Mouse (Mus musculus): ENCODE measurements at regions not wholly inside any gene's neighbourhood (a gene's known extent, or its start where the extent isn't known, plus 50 kb on each side); places are given as distances from the start of the nearest gene placed in this dataset.

DNA sequence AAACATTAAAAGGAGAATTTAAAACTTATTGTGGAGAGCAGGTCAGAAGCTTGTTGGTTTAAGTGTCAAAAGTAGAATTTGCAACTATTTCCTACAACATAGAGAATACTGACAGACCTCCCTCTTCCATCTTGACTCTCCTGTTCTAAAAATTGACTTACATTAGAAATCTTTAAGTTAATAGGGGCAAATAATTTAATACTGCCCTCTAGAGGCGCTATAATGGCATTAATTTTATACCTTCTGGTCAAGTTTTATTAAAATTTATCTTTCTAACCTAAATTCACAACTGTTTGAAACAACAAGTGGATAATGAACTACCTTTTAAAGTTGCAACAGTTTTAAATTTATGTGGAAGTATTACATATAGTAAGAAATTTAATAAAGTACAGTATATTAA is 587.5 kb upstream of the Arrdc3 start:
- no peak overlapping the region for H3K4me3 ChIP-seq (replicated peaks; ENCODE audit: low read length)
- H3K9ac ChIP-seq (replicated peaks; ENCODE audit: low read depth, low read length) = no peak overlapping the region
- H3K36me3 ChIP-seq (ENCODE audit: control insufficient read depth, insufficient read depth) = no peaks in the 10 kb centered on the region
- H3K4me1 ChIP-seq (replicated peaks; ENCODE audit: control insufficient read depth, insufficient read depth, low read length) = no peaks in the 10 kb centered on the region
- H3K27me3 ChIP-seq (replicated peaks; ENCODE audit: control insufficient read depth, insufficient read depth, low read length) = no peaks in the 10 kb centered on the region
- H3K9me3 ChIP-seq (ENCODE audit: control insufficient read depth, low read length) = no peaks in the 10 kb centered on the region
- no peak overlapping the region for H3K4me2 ChIP-seq (ENCODE audit: low read length)
- 4% methylated on average over 1 of the region's 1 CpGs for WGBS
- ATAC-seq = no peak
- H3K27ac ChIP-seq (ENCODE audit: low read length) = no peak overlapping the region

DNA sequence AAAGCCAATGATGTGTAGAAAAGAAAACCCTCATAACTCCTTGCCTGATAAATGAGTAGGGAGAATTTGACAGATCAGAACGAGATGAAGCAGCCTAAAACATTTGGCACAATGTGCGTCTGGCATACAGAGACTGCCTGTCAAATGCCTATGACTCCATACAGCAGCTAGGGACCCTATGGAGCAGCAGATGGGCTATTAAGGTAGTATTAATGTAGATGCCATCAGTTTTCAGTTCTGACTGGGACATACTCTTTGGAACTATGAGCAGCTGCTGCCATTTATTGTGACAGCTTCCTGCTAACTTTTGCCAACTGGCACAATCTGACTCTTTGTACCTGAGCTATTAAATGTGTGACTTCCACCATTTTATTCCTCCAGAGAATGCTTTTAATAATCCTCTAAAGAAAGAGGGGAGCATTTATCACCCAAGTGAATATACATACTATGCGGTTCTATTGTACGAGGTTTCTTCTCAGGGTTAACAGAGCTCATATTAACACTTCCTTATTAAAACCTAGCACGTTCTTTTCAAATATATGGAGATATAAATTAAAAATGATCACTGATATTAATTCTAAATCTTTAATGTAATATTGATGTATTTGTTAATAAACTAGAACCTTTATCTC is 549.0 kb upstream of the Arrdc3 start:
- H3K9ac ChIP-seq (replicated peaks; ENCODE audit: low read depth, low read length) = no peak overlapping the region
- H3K27ac ChIP-seq (ENCODE audit: low read length) = no peak overlapping the region
- no peak overlapping the region for H3K4me2 ChIP-seq (ENCODE audit: low read length)
- H3K27me3 ChIP-seq (replicated peaks; ENCODE audit: control insufficient read depth, insufficient read depth, low read length) = no peaks in the 10 kb centered on the region
- H3K4me3 ChIP-seq (replicated peaks; ENCODE audit: low read length) = no peak overlapping the region
- ATAC-seq = peak; percentile 93
- H3K4me1 ChIP-seq (replicated peaks; ENCODE audit: control insufficient read depth, insufficient read depth, low read length) = peaks cover 3% of the 10 kb centered on the region; the same call in 1 of the 2 replicates
- WGBS = 43% methylated on average over 5 of the region's 5 CpGs
- H3K36me3 ChIP-seq (ENCODE audit: control insufficient read depth, insufficient read depth) = no peaks in the 10 kb centered on the region
- H3K9me3 ChIP-seq (ENCODE audit: control insufficient read depth, low read length) = no peaks in the 10 kb centered on the region

DNA sequence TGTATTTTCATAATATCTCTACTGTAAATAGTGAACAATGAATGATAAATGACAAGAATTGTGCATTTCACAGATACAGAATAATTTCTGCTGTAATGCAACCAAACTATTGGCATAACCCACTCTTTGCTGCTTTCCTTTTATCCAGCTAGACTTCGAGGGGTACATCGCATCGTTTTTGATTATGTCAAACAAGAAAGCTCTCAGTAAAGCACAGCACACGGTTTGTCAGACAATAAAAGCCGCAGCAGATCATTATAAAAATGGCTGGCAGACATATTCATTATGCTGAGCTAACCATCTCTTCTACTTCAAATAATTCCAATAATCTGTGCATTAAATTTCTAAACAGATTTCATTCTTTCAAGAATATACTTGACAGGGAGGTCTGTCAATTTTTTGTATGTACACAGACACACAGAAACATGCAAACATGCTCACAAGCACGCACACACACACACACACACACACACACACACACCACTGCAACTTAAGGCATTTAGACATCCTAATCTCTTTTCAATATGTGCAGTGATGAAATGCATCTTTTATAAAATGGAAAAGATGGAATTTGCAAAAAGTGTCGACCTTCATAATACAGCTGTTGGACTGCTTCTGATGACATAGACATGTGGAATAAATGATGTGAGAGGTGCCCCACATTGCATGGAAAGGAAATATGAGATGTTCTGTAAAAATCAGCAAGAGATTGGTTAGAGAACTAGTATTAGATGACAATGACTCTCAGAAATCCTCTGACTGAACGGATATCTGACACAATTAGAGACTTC is 548.1 kb upstream of the Arrdc3 start:
- Histone ChIP-seq H3K9ac (replicated peaks; ENCODE audit: low read depth, low read length) (no peak overlapping the region), H3K9me3 (ENCODE audit: control insufficient read depth, low read length) (no peaks in the 10 kb centered on the region), H3K4me1 (replicated peaks; ENCODE audit: control insufficient read depth, insufficient read depth, low read length) (peaks cover 3% of the 10 kb centered on the region; the same call in 1 of the 2 replicates), H3K27me3 (replicated peaks; ENCODE audit: control insufficient read depth, insufficient read depth, low read length) (no peaks in the 10 kb centered on the region), H3K27ac (ENCODE audit: low read length) (no peak overlapping the region), H3K36me3 (ENCODE audit: control insufficient read depth, insufficient read depth) (no peaks in the 10 kb centered on the region), H3K4me2 (ENCODE audit: low read length) (no peak overlapping the region), H3K4me3 (replicated peaks; ENCODE audit: low read length) (no peak overlapping the region)
- ATAC-seq = no peak
- WGBS = 54% methylated on average over 8 of the region's 8 CpGs

DNA sequence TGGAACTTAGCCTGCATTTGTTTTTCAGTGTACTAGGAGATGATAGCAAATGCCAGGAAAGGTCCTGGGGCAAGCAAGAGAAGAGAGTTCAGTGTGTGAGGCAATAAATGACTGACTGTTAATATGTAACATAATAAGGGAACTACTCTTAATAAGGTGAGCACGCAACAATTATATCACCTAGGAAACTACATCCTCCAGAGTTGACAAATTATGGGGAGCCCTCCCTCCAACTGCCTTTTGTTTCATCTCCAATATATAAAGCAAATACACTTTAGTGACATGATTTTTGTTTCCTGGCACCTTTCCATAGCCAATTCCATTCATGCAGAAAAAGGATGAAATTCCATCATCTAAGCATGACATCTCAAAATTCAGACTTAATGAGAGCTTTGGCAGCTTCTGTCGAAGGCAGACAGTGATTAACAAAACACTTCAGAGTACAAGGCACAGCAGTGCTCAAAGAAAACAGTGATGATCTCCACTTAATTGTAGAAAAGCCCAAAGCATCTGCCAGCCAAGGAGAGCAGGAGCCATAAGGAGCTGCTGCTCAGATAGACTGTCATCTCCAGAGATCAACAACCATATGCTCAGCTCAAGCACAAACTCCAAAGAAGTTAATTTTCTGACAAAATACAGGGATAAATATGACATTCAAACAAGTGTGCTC is 536.1 kb upstream of the Arrdc3 start:
- Histone ChIP-seq H3K36me3 (ENCODE audit: control insufficient read depth, insufficient read depth) (no peaks in the 10 kb centered on the region), H3K9me3 (ENCODE audit: control insufficient read depth, low read length) (no peaks in the 10 kb centered on the region), H3K4me2 (ENCODE audit: low read length) (no peak overlapping the region), H3K27ac (ENCODE audit: low read length) (no peak overlapping the region), H3K9ac (replicated peaks; ENCODE audit: low read depth, low read length) (no peak overlapping the region), H3K27me3 (replicated peaks; ENCODE audit: control insufficient read depth, insufficient read depth, low read length) (no peaks in the 10 kb centered on the region), H3K4me3 (replicated peaks; ENCODE audit: low read length) (no peak overlapping the region), H3K4me1 (replicated peaks; ENCODE audit: control insufficient read depth, insufficient read depth, low read length) (peaks cover 2% of the 10 kb centered on the region; the same call in 1 of the 2 replicates)
- WGBS = 22% methylated on average over 2 of the region's 2 CpGs
- peak; percentile 90 for ATAC-seq

DNA sequence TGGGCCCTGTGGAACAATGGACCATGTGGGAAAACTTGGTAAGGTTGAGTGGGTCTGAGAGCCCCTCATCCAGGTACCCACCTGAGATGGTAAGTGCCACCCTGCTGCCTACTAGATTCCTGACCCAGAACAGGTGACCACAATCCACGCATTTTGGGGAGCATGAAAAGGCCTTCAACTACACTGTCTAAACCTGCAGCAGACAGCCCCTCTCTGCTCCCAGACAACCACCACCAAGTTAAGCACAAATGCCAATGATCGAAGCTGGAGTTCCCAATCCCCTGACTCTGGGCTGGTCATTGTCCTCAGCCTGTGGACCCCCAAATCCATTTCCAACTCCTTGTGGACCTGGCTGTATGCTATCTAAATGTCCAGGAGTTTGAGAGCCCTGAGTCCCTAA is 517.2 kb upstream of the Arrdc3 start:
- Histone ChIP-seq H3K36me3 (ENCODE audit: control insufficient read depth, insufficient read depth) (no peaks in the 10 kb centered on the region), H3K9me3 (ENCODE audit: control insufficient read depth, low read length) (no peaks in the 10 kb centered on the region), H3K27me3 (replicated peaks; ENCODE audit: control insufficient read depth, insufficient read depth, low read length) (no peaks in the 10 kb centered on the region), H3K9ac (replicated peaks; ENCODE audit: low read depth, low read length) (no peak overlapping the region), H3K4me2 (ENCODE audit: low read length) (no peak overlapping the region), H3K4me1 (replicated peaks; ENCODE audit: control insufficient read depth, insufficient read depth, low read length) (no peaks in the 10 kb centered on the region), H3K4me3 (replicated peaks; ENCODE audit: low read length) (no peak overlapping the region), H3K27ac (ENCODE audit: low read length) (no peak overlapping the region)
- 93% methylated on average over 2 of the region's 2 CpGs for WGBS
- ATAC-seq = no peak

DNA sequence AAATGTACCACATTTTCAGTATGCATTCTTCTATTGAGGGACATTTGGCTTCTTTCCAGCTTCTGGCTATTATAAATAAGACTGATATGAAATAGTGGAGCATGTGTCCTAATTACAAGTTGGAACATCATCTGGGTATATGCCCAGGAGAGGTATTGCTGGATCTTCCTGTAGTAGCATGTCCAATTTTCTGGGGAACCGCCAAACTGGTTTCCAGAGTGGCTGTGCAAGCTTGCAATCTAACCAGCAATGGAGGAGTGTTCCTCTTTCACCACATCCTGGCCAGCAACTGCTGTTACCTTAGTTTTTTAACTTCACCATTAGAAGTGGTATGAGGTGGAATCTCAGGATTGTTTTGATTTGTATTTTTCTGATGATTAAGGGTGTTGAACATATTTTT is 512.7 kb upstream of the Arrdc3 start:
- H3K4me2 ChIP-seq (ENCODE audit: low read length) = no peak overlapping the region
- H3K9ac ChIP-seq (replicated peaks; ENCODE audit: low read depth, low read length) = no peak overlapping the region
- H3K4me1 ChIP-seq (replicated peaks; ENCODE audit: control insufficient read depth, insufficient read depth, low read length) = no peaks in the 10 kb centered on the region
- no peak overlapping the region for H3K4me3 ChIP-seq (replicated peaks; ENCODE audit: low read length)
- H3K27me3 ChIP-seq (replicated peaks; ENCODE audit: control insufficient read depth, insufficient read depth, low read length) = no peaks in the 10 kb centered on the region
- 81% methylated on average over 1 of the region's 1 CpGs for WGBS
- H3K36me3 ChIP-seq (ENCODE audit: control insufficient read depth, insufficient read depth) = no peaks in the 10 kb centered on the region
- no peak for ATAC-seq
- H3K27ac ChIP-seq (ENCODE audit: low read length) = no peak overlapping the region
- no peaks in the 10 kb centered on the region for H3K9me3 ChIP-seq (ENCODE audit: control insufficient read depth, low read length)

DNA sequence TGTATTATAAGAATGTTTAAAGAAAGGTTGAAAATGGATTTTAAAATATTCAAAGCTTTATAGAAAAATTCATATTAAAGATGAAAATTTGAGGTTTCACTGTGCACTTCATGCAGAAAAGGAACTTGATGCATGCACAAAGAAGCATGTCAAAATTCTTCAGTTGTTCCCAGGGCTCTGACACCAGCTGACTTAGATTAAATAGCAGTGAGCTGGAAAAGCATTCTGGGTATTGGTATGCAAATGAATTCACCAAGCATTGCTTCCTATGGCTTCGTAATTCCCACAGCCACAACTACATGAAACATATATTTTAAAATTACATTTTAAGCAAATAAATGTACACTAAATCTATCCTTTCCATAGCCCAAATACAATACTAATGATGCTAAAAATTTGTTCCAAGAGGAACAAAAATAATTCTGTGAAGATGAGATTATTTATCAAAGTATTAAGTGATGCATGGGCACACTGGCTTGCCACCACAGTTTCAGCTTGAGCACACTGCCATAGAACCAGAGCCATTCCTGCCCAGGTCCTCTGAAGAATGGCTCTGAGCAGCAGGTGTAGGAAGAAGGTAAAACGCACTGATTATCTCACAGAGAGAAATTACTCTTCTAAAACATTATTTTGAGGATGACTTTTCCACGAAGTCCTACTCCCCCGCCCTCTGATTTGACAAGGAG is 501.8 kb upstream of the Arrdc3 start:
- 52% methylated on average over 4 of the region's 4 CpGs for WGBS
- Histone ChIP-seq H3K9me3 (ENCODE audit: control insufficient read depth, low read length) (no peaks in the 10 kb centered on the region), H3K27ac (ENCODE audit: low read length) (no peak overlapping the region), H3K4me3 (replicated peaks; ENCODE audit: low read length) (no peak overlapping the region), H3K4me1 (replicated peaks; ENCODE audit: control insufficient read depth, insufficient read depth, low read length) (peaks cover 2% of the 10 kb centered on the region; the same call in 1 of the 2 replicates), H3K9ac (replicated peaks; ENCODE audit: low read depth, low read length) (no peak overlapping the region), H3K36me3 (ENCODE audit: control insufficient read depth, insufficient read depth) (no peaks in the 10 kb centered on the region), H3K27me3 (replicated peaks; ENCODE audit: control insufficient read depth, insufficient read depth, low read length) (no peaks in the 10 kb centered on the region), H3K4me2 (ENCODE audit: low read length) (no peak overlapping the region)
- peak; percentile 72 for ATAC-seq

DNA sequence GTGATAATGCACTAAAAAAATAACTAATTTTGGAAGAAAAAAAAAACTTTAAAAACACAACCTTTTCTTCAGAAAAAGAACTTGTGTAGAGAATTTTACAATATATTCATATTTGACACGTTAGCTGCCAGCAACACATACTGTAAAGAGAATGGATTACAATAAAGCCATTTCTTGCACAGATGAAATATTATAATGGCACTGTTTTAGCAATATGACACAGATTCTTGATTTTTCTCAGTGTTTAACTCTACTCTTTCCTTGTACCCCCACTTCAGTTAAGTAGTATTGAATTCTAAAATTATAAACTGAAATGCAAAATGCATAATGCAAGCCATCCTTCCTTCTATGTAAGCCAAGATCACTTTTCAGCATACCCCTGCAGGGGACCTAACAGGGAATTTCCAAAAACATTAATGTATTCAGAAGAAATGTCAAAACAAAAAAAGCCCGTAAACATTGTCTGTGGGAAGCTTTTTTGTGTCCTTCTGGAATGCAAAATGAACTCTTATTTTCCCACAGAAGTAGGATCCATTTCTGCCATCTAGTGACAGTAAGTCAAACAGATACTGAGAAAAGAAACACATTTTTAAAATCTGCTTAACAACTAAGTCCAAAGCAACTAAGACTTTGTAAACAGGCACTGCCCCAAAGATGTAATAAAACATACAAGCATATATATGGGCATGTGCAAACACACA is 501.1 kb upstream of the Arrdc3 start:
- peaks cover 2% of the 10 kb centered on the region; the same call in 1 of the 2 replicates for H3K4me1 ChIP-seq (replicated peaks; ENCODE audit: control insufficient read depth, insufficient read depth, low read length)
- H3K4me2 ChIP-seq (ENCODE audit: low read length) = no peak overlapping the region
- H3K36me3 ChIP-seq (ENCODE audit: control insufficient read depth, insufficient read depth) = no peaks in the 10 kb centered on the region
- no peak overlapping the region for H3K4me3 ChIP-seq (replicated peaks; ENCODE audit: low read length)
- no peak overlapping the region for H3K27ac ChIP-seq (ENCODE audit: low read length)
- no peaks in the 10 kb centered on the region for H3K9me3 ChIP-seq (ENCODE audit: control insufficient read depth, low read length)
- no peak overlapping the region for H3K9ac ChIP-seq (replicated peaks; ENCODE audit: low read depth, low read length)
- WGBS = 25% methylated on average over 2 of the region's 2 CpGs
- H3K27me3 ChIP-seq (replicated peaks; ENCODE audit: control insufficient read depth, insufficient read depth, low read length) = no peaks in the 10 kb centered on the region
- peak; percentile 63 for ATAC-seq
